Mouse (Mus musculus): ENCODE measurements around the gene Ost4. TPM values are rescaled to one million over a fixed set of nuclear protein-coding genes. Genes with fewer than 3 reads are reported as not detected.

The Ost4 gene
- polyA plus RNA-seq, 2 experiments from 2014 or later: 277 to 289 TPM

DNA sequence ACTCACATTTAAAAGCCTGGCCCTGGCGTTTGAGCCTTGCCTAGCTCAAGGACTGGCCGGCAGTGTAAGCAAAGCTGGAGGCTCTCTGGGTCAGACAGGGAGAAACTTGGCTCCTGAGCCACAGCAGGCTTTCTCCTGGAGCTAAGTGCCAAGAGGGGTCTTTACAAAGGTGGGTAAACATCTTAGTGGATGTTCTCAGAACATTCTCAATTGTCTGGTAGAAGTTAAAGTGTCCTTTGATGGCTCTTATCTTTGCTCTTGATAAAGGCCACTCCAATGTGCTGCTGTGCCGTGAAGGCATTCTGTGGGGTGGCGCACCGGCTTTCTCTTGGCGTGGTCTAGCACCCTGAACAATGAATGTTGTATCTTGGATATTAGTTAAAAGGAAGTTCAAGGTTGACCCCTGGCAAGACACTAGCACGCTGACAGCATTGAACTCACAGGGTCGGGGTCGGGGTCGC is 15.0 kb upstream of the Ost4 start:
- ATAC-seq: no peak

GRCm38 (mm10) chr5:30921256-30922033 is 13.9 kb upstream of the Ost4 start, which contains the start of gene Khk:
TSS of gene Khk (plus strand) at chr5:30921431.
- ATAC-seq: peak; percentile 86

DNA sequence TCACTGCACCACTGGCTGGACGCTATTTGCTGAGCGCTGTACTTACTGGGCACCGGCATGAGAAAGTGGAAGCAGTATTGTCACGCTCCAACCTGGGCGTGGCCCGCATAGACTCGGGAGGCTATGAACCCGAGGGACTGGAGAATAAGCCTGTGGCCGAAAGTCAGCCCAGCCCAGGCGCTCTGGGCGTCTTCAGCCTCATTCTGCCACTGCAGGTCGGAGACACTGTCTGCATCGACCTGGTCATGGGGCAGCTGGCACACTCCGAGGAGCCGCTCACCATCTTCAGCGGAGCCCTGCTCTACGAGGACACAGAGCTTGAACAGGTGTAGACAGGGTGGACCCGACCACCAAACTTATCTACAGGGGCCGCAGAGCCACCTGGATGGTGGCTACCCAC is 13.0 kb upstream of the Ost4 start:
- ATAC-seq: no peak

DNA sequence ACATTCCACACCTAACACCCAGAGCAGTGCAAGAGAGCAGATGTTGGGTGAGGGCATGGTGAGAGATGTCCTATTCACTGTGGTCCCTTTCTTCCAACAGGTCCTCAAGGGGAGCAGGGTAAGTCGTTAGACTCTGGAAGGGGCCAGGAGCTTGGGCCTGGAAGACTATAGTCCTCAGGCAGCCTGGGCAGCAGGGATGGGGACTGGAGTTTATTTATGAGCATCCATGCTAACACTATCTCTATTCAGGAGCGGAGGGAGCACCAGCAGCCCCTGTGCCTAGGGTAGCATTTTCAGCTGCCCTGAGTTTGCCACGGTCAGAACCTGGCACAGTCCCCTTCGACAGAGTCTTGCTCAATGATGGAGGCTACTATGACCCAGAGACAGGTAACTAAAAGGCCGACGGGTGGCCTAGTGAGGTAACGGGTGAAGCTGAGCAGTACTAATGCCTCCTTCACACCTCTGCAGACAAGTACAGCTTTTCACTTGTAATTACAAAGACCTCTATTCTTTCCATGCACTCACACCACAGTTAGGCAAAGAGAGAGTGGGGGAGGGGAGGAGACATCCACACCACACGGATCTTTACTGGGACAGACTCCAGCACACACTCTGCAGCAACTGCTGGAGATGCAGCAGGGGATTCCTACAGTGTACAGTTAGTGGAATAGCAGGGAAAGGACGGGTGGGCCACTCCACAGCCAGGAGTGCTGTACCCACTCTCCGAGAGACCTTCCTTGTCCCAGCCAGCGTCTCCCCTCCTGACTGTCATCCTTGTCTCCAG is 12.4 kb upstream of the Ost4 start:
- no peak for ATAC-seq

GRCm38 (mm10) chr5:30918691-30919090 is 11.1 kb upstream of the Ost4 start:
- no peak for ATAC-seq

DNA sequence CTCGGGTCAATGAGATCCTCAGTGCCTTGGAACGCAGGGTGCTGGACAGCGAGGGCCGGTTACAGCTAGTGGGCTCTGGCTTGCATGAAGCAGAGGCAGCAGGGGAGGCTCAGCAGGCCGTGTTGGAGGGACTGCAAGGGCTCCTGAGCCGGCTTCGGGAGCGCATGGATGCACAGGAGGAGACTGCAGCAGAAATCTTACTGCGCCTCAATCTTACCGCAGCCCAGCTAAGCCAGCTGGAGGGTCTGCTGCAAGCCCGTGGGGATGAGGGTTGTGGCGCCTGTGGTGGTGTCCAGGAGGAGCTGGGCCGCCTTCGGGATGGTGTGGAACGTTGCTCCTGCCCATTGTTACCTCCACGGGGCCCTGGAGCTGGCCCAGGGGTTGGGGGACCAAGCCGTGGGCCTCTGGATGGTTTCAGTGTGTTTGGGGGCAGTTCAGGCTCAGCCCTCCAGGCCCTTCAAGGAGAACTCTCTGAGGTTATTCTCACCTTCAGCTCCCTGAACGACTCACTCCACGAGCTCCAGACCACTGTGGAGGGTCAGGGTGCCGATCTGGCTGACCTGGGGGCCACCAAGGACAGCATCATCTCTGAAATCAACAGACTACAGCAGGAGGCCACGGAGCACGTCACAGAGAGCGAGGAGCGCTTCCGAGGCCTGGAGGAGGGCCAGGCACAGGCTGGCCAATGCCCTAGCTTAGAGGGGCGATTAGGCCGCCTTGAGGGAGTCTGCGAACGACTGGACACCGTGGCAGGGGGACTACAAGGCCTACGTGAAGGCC is 10.5 kb upstream of the Ost4 start:
- ATAC-seq: no peak

DNA sequence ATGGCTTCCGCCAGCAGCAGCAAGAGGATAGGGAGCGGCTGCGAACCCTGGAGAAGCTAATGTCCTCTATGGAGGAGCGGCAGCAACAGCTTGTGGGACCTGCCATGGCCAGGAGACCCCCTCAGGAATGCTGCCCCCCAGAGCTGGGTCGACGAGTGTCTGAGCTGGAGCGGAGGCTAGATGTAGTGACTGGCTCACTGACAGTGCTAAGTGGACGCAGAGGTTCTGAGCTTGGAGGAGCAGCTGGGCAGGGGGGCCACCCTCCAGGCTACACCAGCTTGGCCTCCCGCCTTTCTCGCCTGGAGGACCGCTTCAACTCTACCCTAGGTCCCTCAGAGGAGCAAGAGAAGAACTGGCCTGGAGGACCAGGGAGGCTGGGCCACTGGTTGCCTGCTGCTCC is 9.8 kb upstream of the Ost4 start:
- no peak for ATAC-seq

- ATAC-seq: no peak
Observed at GRCm38 (mm10) chr5:30916841-30917240, 9.3 kb upstream of the Ost4 start.

- ATAC-seq: peak; percentile 81
Observed at GRCm38 (mm10) chr5:30915974-30916433, 8.4 kb upstream of the Ost4 start.

DNA sequence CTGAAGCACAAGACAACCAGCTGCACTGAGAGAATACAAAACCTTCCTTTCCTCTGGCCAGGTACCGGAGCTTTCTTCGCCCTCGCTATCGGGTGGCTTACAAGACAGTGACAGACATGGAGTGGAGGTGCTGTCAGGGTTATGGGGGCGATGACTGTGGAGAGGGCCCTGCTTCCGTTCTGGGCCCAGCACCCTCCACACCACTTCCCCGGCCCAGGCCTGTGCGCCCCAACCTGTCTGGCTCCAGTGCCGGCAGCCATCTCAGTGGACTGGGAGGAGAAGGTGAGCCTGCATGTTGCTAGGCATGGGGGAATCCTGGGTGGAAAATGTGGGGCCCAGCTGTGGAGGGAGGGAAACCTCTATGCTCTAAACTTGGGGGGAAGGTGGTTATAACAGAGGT is 7.9 kb upstream of the Ost4 start:
- ATAC-seq: no peak

- ATAC-seq: no peak
Observed at GRCm38 (mm10) chr5:30914849-30915248, 7.3 kb upstream of the Ost4 start.

- ATAC-seq: no peak
Observed at GRCm38 (mm10) chr5:30914101-30914635, 6.6 kb upstream of the Ost4 start.

DNA sequence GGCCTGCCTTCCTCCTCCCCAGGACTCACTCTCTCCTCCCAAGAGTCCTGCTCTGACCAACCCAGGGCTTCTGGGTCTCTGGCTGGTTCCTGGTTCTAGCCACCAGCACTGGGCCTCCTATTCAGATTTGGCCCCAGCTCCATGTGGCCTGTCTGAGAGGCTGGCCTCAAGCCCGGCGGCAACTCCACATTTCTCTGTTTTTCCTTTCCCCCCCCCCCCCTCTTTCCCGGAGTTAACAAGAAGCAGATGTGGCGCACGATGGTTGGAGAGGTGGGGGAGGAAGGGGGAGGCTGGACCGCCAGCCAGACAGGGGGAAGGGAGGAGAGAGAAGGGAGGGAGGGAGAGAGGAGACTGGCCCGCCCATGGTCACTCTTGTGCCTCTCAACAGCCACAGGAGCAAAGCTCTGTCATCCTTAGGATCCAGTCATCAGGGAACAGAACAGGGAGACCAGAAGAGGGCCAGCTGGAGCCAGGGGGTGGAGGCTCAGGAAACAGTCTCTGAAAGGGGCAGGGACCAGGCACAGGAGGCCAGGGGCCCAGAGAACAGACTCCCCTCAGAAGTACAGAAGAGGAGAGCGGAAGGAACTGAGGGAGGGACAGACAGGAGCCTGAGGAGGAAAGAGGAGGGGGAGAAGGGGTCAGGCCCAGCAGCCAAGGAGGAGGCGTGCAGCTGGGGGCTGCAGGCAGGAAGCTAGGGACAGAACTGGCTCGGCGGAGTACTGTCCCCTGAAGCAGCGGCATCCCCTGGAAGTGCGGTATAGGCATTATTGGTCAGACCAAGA is 5.7 kb upstream of the Ost4 start, which contains the start of gene Emilin1:
Gene Emilin1, plus strand, starts transcription at position 343 of the 782 bp plus-strand sequence.
- no peak for ATAC-seq

- no peak for ATAC-seq
Observed at GRCm38 (mm10) chr5:30912156-30912555, 4.6 kb upstream of the Ost4 start.

DNA sequence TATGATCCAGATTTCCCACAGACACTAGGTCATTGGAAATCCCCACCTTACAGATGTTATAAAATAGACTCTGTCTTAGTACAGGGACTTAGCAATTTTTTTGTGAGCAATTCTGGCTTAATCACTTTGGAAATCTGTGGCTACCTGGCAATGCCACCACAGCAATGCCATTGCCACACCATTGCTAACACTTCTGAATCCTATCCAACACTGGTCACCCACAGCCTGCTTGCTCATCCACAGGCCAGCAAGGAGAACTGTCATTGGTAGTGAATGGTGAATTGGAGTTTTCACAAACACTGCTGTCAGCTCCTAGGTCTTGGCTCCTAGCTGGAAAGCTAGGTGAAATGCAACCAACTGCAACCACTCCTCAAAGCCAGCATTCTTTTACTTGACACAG is 2.9 kb upstream of the Ost4 start:
- no peak for ATAC-seq

DNA sequence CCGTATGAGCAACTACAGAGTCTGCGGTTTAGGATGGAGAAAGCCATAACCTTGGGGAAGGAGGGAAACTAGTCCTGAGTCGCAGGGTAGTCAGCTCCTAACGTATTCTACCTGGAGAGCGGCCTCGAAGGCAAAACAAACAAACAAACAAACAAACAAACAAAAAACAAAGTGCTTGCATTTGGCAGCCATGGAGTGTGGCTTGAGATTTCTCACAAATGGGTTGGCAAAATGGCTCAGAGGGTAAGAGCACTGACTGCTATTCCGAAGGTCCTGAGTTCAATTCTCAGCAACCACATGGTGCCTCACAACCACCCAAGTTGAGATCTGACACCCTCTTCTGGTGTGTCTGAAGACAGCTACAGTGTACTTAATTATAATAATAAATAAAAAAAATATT is 2.3 kb upstream of the Ost4 start:
- ATAC-seq: no peak

- no peak for ATAC-seq
Observed at GRCm38 (mm10) chr5:30909300-30909659, 1.7 kb upstream of the Ost4 start.

DNA sequence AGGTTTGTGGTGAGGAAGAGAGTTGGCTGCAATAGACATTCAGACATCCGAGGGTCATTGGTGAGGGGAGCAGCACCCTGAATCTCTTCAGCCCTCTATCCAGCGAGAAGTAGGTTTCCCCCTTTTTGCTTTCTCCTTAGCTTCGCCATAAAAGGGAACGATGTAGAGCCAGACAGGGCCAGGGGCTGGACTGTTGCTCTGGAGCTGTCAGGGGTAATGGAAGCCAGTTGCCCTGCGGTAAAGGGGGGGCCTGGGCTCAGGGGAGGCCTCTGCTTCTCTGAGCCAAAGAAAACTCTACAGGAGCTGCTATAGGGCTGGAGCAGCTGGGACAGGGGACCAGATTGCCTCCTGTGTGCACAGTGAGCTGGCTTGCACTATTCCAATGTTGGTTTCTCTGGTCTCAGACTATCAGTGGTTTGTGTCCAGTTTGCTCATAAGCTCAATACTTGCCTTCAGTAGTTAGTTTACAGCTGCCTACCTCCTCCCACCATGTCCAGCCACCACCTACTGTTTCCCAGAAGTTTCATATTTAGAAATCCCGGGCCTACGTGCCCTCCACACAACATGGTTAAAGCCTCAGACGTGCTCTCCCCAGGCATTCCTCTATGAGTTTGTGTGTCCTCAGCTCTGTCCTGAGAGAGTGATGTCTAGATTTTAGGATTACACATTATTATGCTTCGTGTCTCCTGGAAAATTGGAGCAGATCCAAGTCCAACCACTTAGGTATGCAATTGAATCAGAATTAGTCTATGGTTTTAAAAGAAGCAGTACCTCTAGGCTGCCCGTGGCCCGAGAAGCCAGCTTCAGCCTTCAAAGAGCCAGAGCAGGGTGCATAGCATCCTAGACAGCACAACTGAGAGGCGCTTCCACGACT is 1.1 kb upstream of the Ost4 start:
- ATAC-seq: no peak

GRCm38 (mm10) chr5:30901860-30902259 is 5.7 kb downstream of the Ost4 start:
- no peak for ATAC-seq

- ATAC-seq: no peak
Observed at GRCm38 (mm10) chr5:30890375-30890774, 17.2 kb downstream of the Ost4 start.
